Mouse (Mus musculus): ENCODE measurements around the gene Hand2. TPM values are rescaled to one million over a fixed set of nuclear protein-coding genes. Genes with fewer than 3 reads are reported as not detected.

The Hand2 gene
- total RNA-seq, 1 experiment from 2014 or later: not detected

- ATAC-seq (ENCODE audit: extremely low read depth, insufficient number of reproducible peaks, low FRiP score, poor library complexity, severe bottlenecking): no peak
Observed at GRCm38 (mm10) chr8:57361003-57361805, 40.4 kb downstream of the Hand2 start.

GRCm38 (mm10) chr8:57362881-57363280, 42.1 kb downstream of the Hand2 start:
- ATAC-seq (ENCODE audit: extremely low read depth, insufficient number of reproducible peaks, low FRiP score, poor library complexity, severe bottlenecking): no peak

GRCm38 (mm10) chr8:57374044-57374443, 53.3 kb downstream of the Hand2 start:
- no peak for ATAC-seq (ENCODE audit: extremely low read depth, insufficient number of reproducible peaks, low FRiP score, poor library complexity, severe bottlenecking)

Other genes starting within 250 kb of the Hand2 start
- 14.4 and 15.7 TPM in 2 replicates for gene Scrg1, start 134.9 kb downstream of the Hand2 start, total RNA-seq (2017)
- gene Sap30, start 166.9 kb downstream of the Hand2 start, total RNA-seq (2017): 38.6 and 46.9 TPM in 2 replicates
- gene Hmgb2, start 190.9 kb downstream of the Hand2 start, total RNA-seq (2017): 263 and 277 TPM in 2 replicates

Measured in neutrophil, adult 5-6 weeks (primary cell).